Mouse (Mus musculus): Measurements from ENCODE around the gene Gstt1. TPM values are rescaled to one million over a fixed set of nuclear protein-coding genes. Genes with fewer than 3 reads are reported as not detected.

Gene Gstt1
- polyA plus RNA-seq, 1 experiment = 17.2 TPM

GRCm38 (mm10) chr10:75788277-75788676 is 10.1 kb downstream of the Gstt1 start:
- H3K4me1 ChIP-seq (ENCODE audit: control insufficient read depth, insufficient read depth, low read length) = no peaks in the 10 kb centered on the region
- no peak for TF ChIP-seq CTCF (IDR thresholded peaks at IDR 0.05; ENCODE audit: borderline replicate concordance, insufficient read depth, low read length)
- H3K4me3 ChIP-seq (ENCODE audit: insufficient read depth, low read length) = no peak overlapping the region
- no peak overlapping the region for H3K27ac ChIP-seq (ENCODE audit: insufficient read depth, low read length)

GRCm38 (mm10) chr10:75785442-75785841 is 12.9 kb downstream of the Gstt1 start:
- H3K4me1 ChIP-seq (ENCODE audit: control insufficient read depth, insufficient read depth, low read length) = no peaks in the 10 kb centered on the region
- TF ChIP-seq CTCF (IDR thresholded peaks at IDR 0.05; ENCODE audit: borderline replicate concordance, insufficient read depth, low read length) (no peak), POLR2A (IDR thresholded peaks at IDR 0.05; ENCODE audit: low read depth, low read length) (no peak)
- no peak overlapping the region for H3K27ac ChIP-seq (ENCODE audit: insufficient read depth, low read length)
- no peak overlapping the region for H3K4me3 ChIP-seq (ENCODE audit: insufficient read depth, low read length)

- peak within 1 kb of the TSS; percentile 38; the same call in 1 of the 2 replicates for H3K27ac ChIP-seq (ENCODE audit: insufficient read depth, low read length)
- peak; percentile 78 for TF ChIP-seq POLR2A (IDR thresholded peaks at IDR 0.05; ENCODE audit: low read depth, low read length)
- TF ChIP-seq CTCF (IDR thresholded peaks at IDR 0.05; ENCODE audit: borderline replicate concordance, insufficient read depth, low read length) = no peak
These were observed 17.4 kb downstream of the Gstt1 start, which contains the start of the genes Gm20441 and Gstt3 for GRCm38 (mm10) chr10:75780769-75781578. TSS of gene Gm20441 (minus strand) at chr10:75780954. TSS of gene Gstt3 (minus strand) at chr10:75781414.

GRCm38 (mm10) chr10:75779206-75780174 is 18.9 kb downstream of the Gstt1 start:
- TF ChIP-seq CTCF (IDR thresholded peaks at IDR 0.05; ENCODE audit: borderline replicate concordance, insufficient read depth, low read length) = no peak
- TF ChIP-seq POLR2A (IDR thresholded peaks at IDR 0.05; ENCODE audit: low read depth, low read length) = no peak
- Histone ChIP-seq H3K4me1 (ENCODE audit: control insufficient read depth, insufficient read depth, low read length) (no peaks in the 10 kb centered on the region; the same call in 1 of the 2 replicates), H3K4me3 (ENCODE audit: insufficient read depth, low read length) (no peak overlapping the region), H3K27ac (ENCODE audit: insufficient read depth, low read length) (no peak overlapping the region)

More at GRCm38 (mm10) chr10:75780769-75781578, 17.4 kb downstream of the Gstt1 start, which contains the start of the genes Gm20441 and Gstt3:
- Histone ChIP-seq H3K4me3 (ENCODE audit: insufficient read depth, low read length) (peak within 1 kb of the TSS; percentile 64), H3K4me1 (ENCODE audit: control insufficient read depth, insufficient read depth, low read length) (no peaks in the 10 kb centered on the region; the same call in 1 of the 2 replicates)

GRCm38 (mm10) chr10:75777885-75778284 is 20.5 kb downstream of the Gstt1 start:
- Histone ChIP-seq H3K27ac (ENCODE audit: insufficient read depth, low read length) (no peak overlapping the region), H3K4me3 (ENCODE audit: insufficient read depth, low read length) (no peak overlapping the region), H3K4me1 (ENCODE audit: control insufficient read depth, insufficient read depth, low read length) (no peaks in the 10 kb centered on the region; the same call in 1 of the 2 replicates)
- TF ChIP-seq POLR2A (IDR thresholded peaks at IDR 0.05; ENCODE audit: low read depth, low read length) = no peak
- no peak for TF ChIP-seq CTCF (IDR thresholded peaks at IDR 0.05; ENCODE audit: borderline replicate concordance, insufficient read depth, low read length)

- TF ChIP-seq CTCF (IDR thresholded peaks at IDR 0.05; ENCODE audit: borderline replicate concordance, insufficient read depth, low read length) (no peak), POLR2A (IDR thresholded peaks at IDR 0.05; ENCODE audit: low read depth, low read length) (no peak)
- Histone ChIP-seq H3K4me1 (ENCODE audit: control insufficient read depth, insufficient read depth, low read length) (no peaks in the 10 kb centered on the region; the same call in 1 of the 2 replicates), H3K27ac (ENCODE audit: insufficient read depth, low read length) (no peak overlapping the region), H3K4me3 (ENCODE audit: insufficient read depth, low read length) (no peak overlapping the region)
These were observed 21.8 kb downstream of the Gstt1 start for GRCm38 (mm10) chr10:75776562-75776961.

GRCm38 (mm10) chr10:75774587-75774986 is 23.8 kb downstream of the Gstt1 start:
- no peak for TF ChIP-seq POLR2A (IDR thresholded peaks at IDR 0.05; ENCODE audit: low read depth, low read length)
- no peak for TF ChIP-seq CTCF (IDR thresholded peaks at IDR 0.05; ENCODE audit: borderline replicate concordance, insufficient read depth, low read length)
- Histone ChIP-seq H3K4me1 (ENCODE audit: control insufficient read depth, insufficient read depth, low read length) (no peaks in the 10 kb centered on the region; the same call in 1 of the 2 replicates), H3K4me3 (ENCODE audit: insufficient read depth, low read length) (no peak overlapping the region), H3K27ac (ENCODE audit: insufficient read depth, low read length) (no peak overlapping the region)

- H3K4me1 ChIP-seq (ENCODE audit: control insufficient read depth, insufficient read depth, low read length) = no peaks in the 10 kb centered on the region
- no peak overlapping the region for H3K27ac ChIP-seq (ENCODE audit: insufficient read depth, low read length)
- TF ChIP-seq CTCF (IDR thresholded peaks at IDR 0.05; ENCODE audit: borderline replicate concordance, insufficient read depth, low read length) (no peak), POLR2A (IDR thresholded peaks at IDR 0.05; ENCODE audit: low read depth, low read length) (no peak)
- H3K4me3 ChIP-seq (ENCODE audit: insufficient read depth, low read length) = no peak overlapping the region
These were observed 24.3 kb downstream of the Gstt1 start for GRCm38 (mm10) chr10:75774102-75774501.

All from embryonic fibroblast, embryonic 13.5 days (primary cell).